Mouse (Mus musculus): ENCODE data around the gene Pitpnm2.
A peak's percentile ranks its signal among the peaks of the same experiment; 100 is the strongest.

Gene Pitpnm2

GRCm38 (mm10) chr5:124249614-124250591, at the start of gene Pitpnm2:
Pitpnm2 (minus strand) TSS chr5:124249760.
- no peak for DNase-seq (ENCODE audit: low spot score)

GRCm38 (mm10) chr5:124299307-124299706, 49.7 kb upstream of the Pitpnm2 start:
- DNase-seq (ENCODE audit: low spot score) = peak; percentile 32

GRCm38 (mm10) chr5:124296475-124296874, 46.9 kb upstream of the Pitpnm2 start:
- no peak for DNase-seq (ENCODE audit: low spot score)

- no peak for DNase-seq (ENCODE audit: low spot score)
Measured at GRCm38 (mm10) chr5:124293967-124294366, 44.4 kb upstream of the Pitpnm2 start.

- no peak for DNase-seq (ENCODE audit: low spot score)
Measured at GRCm38 (mm10) chr5:124290216-124290615, 40.7 kb upstream of the Pitpnm2 start.

GRCm38 (mm10) chr5:124287616-124288247, 38.2 kb upstream of the Pitpnm2 start:
- DNase-seq (ENCODE audit: low spot score) = no peak

GRCm38 (mm10) chr5:124284330-124284729, 34.8 kb upstream of the Pitpnm2 start:
- DNase-seq (ENCODE audit: low spot score) = no peak

GRCm38 (mm10) chr5:124282854-124283253, 33.3 kb upstream of the Pitpnm2 start:
- DNase-seq (ENCODE audit: low spot score) = no peak

- DNase-seq (ENCODE audit: low spot score) = no peak
Measured at GRCm38 (mm10) chr5:124270226-124270625, 20.7 kb upstream of the Pitpnm2 start.

GRCm38 (mm10) chr5:124269661-124270060, 20.1 kb upstream of the Pitpnm2 start:
- DNase-seq (ENCODE audit: low spot score) = no peak

- DNase-seq (ENCODE audit: low spot score) = no peak
Measured at GRCm38 (mm10) chr5:124267652-124268051, 18.1 kb upstream of the Pitpnm2 start.

- DNase-seq (ENCODE audit: low spot score) = no peak
Measured at GRCm38 (mm10) chr5:124266821-124267220, 17.3 kb upstream of the Pitpnm2 start.

- DNase-seq (ENCODE audit: low spot score) = no peak
Measured at GRCm38 (mm10) chr5:124263246-124263645, 13.7 kb upstream of the Pitpnm2 start.

- no peak for DNase-seq (ENCODE audit: low spot score)
Measured at GRCm38 (mm10) chr5:124262090-124262489, 12.5 kb upstream of the Pitpnm2 start.

- DNase-seq (ENCODE audit: low spot score) = no peak
Measured at GRCm38 (mm10) chr5:124259133-124259532, 9.6 kb upstream of the Pitpnm2 start.

- DNase-seq (ENCODE audit: low spot score) = no peak
Measured at GRCm38 (mm10) chr5:124258026-124258425, 8.5 kb upstream of the Pitpnm2 start.

- no peak for DNase-seq (ENCODE audit: low spot score)
Measured at GRCm38 (mm10) chr5:124255141-124255540, 5.6 kb upstream of the Pitpnm2 start.

GRCm38 (mm10) chr5:124253555-124253954, 4.0 kb upstream of the Pitpnm2 start:
- no peak for DNase-seq (ENCODE audit: low spot score)

- DNase-seq (ENCODE audit: low spot score) = no peak
Measured at GRCm38 (mm10) chr5:124252580-124253320, 3.2 kb upstream of the Pitpnm2 start.

- no peak for DNase-seq (ENCODE audit: low spot score)
Measured at GRCm38 (mm10) chr5:124251070-124251469, 1.5 kb upstream of the Pitpnm2 start.

GRCm38 (mm10) chr5:124248845-124249613, 531 bp downstream of the Pitpnm2 start:
- no peak for DNase-seq (ENCODE audit: low spot score)
